Mouse (Mus musculus) stomach, embryonic 16.5 days (tissue): ENCODE measurements around the gene Obscn. TPM values are rescaled to one million over a fixed set of nuclear protein-coding genes. Genes with fewer than 3 reads are reported as not detected.

Source experiments
- ATAC-seq: fragments of 200-750 bp; cut with Nextera tagmentation; 2 replicates; pipeline ENCODE4 v1.8.0; 2017; ENCODE audit warnings: moderate number of reproducible peaks, moderate TSS enrichment; ENCODE audit not compliant: insufficient read depth, low FRiP score
- H3K27ac ChIP-seq: fragments of 300-500 bp; sonication (generic); 2 replicates; pipeline ENCODE4 v1.5.1; 2014; ENCODE audit warnings: low read length
- H3K27me3 ChIP-seq: fragments of 300-500 bp; sonication (generic); 2 replicates; pipeline ENCODE4 v1.6.1; 2014; ENCODE audit warnings: low read length, control low read depth, mixed read lengths; ENCODE audit not compliant: control insufficient read depth, insufficient read depth
- H3K36me3 ChIP-seq: fragments of 300-500 bp; sonication (generic); 2 replicates; pipeline ENCODE4 v1.6.1; 2014; ENCODE audit warnings: low read length; ENCODE audit not compliant: control insufficient read depth, insufficient read depth
- H3K4me1 ChIP-seq: fragments of 300-500 bp; sonication (generic); 2 replicates; pipeline ENCODE4 v1.6.1; 2014; ENCODE audit warnings: low read length, control low read depth, mixed read lengths; ENCODE audit not compliant: control insufficient read depth, insufficient read depth
- H3K4me2 ChIP-seq: fragments of 300-500 bp; sonication (generic); 2 replicates; pipeline ENCODE4 v1.6.1; 2014; ENCODE audit warnings: low read depth, low read length, mixed read lengths
- H3K4me3 ChIP-seq: fragments of 300-500 bp; sonication (generic); replicated peaks from 2 replicates; pipeline ENCODE4 v1.5.1; 2014; ENCODE audit warnings: mild to moderate bottlenecking, low read length
- H3K9ac ChIP-seq: fragments of 300-500 bp; sonication (generic); 2 replicates; pipeline ENCODE4 v1.6.1; 2014; ENCODE audit warnings: low read length
- H3K9me3 ChIP-seq: fragments of 300-500 bp; sonication (generic); replicated peaks from 2 replicates; pipeline ENCODE4 v1.6.1; 2016; ENCODE audit warnings: low read length, control low read depth; ENCODE audit not compliant: control insufficient read depth
- WGBS: fragments of 180-500 bp; shearing (Covaris S2); extraction: QIAGEN DNeasy Blood & Tissue Kit; methylation state at CpG from one replicate; pipeline ENCODE4 v1.1.7; 2014; 5-methylcytosine and 5-hydroxymethylcytosine counted together
- polyA plus RNA-seq: library from polyadenylated mRNA; unstranded; fragments of >200 nt; fragmentation: Nextera tagmentation; extraction: Ambion mirVana; gene quantifications from 2 replicates; pipeline ENCODE4 v1.2.1, GENCODE M21; 2015

Obscn gene
- polyA plus RNA-seq, 1 experiment from 2014 or later, result 1.7 TPM

DNA sequence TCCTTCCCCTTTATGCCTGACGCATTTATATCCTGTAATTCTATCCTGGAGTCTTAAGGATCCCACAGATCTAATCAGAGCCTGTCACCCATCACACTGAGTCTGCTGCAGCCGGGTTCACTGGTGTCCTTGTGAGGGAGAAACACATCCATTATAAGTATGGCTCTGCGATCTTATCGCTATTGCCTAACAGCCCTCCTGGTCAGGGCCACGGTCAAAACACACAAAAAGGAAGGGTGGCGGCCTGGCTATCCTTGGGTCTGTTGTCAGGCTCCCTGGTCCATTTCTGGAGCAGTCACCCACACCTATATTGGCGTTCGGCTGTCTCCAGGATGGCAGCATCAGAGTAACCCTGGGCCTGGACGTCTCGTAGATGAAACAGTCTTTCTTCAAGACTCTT, 48.6 kb downstream of the Obscn start:
- Histone ChIP-seq H3K4me3 (no peak overlapping the region), H3K9ac (no peak overlapping the region), H3K36me3 (no peaks in the 10 kb centered on the region), H3K27me3 (no peaks in the 10 kb centered on the region), H3K27ac (no peak overlapping the region), H3K4me1 (no peaks in the 10 kb centered on the region), H3K9me3 (no peaks in the 10 kb centered on the region), H3K4me2 (no peak overlapping the region)
- WGBS, result 88% methylated on average over 10 of the region's 10 CpGs
- no peak for ATAC-seq

DNA sequence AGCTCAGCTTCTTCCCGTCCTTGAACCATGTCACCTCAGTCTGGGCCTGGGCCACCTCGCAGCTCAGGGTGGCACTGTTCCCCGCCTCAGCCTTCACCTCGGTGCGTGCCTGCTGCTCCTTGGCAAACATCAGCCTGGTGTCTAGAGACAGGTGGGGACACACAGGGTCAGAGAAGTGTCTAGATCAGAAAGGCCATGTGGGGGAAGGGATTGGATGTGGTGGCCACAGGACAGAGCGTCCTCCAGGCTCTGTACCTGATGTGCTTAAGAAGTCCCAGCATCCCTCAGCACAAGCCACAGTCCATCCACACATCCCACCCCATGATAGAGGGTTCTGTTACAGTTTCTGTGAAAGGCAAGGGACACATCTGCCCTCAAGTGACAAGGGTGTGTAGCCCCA, 51.0 kb downstream of the Obscn start:
- H3K27ac ChIP-seq, result no peak overlapping the region
- 55% methylated on average over 6 of the region's 6 CpGs for WGBS

DNA sequence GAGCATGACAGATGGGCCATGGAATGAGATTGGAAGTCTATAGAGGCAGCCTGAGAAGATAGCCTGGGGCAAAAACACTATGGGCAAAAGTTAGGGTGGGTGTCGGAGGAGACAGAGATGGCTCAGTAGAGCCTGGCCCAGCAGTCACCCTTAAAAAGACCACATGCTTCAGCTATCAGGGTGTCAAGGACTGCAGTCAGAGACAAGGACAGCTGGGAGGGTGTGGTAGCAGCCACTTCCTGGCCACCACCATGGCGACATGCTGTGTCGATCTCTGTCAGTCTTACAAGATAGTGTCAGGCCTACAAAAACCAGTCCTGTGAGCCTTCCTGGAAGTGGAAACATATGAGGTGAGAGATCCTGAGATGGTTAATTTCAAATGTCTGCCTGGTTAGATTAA, 53.1 kb downstream of the Obscn start:
- no peaks in the 10 kb centered on the region for H3K36me3 ChIP-seq
- 72% methylated on average over 3 of the region's 3 CpGs for WGBS
- ATAC-seq, result no peak

More for the DNA sequence above, 51.0 kb downstream of the Obscn start:
- Histone ChIP-seq H3K27me3 (no peaks in the 10 kb centered on the region), H3K9me3 (no peaks in the 10 kb centered on the region), H3K4me1 (no peaks in the 10 kb centered on the region), H3K4me2 (no peak overlapping the region), H3K36me3 (no peaks in the 10 kb centered on the region), H3K9ac (no peak overlapping the region), H3K4me3 (no peak overlapping the region)
- no peak for ATAC-seq

GRCm38 (mm10) chr11:59078311-59078710, 57.9 kb downstream of the Obscn start:
- no peak overlapping the region for H3K9ac ChIP-seq
- H3K36me3 ChIP-seq, result no peaks in the 10 kb centered on the region
- no peaks in the 10 kb centered on the region for H3K27me3 ChIP-seq
- no peak overlapping the region for H3K4me2 ChIP-seq
- H3K4me3 ChIP-seq, result no peak overlapping the region
- WGBS, result 85% methylated on average over 11 of the region's 11 CpGs
- no peaks in the 10 kb centered on the region for H3K4me1 ChIP-seq
- no peaks in the 10 kb centered on the region for H3K9me3 ChIP-seq
- ATAC-seq, result no peak
- H3K27ac ChIP-seq, result no peak overlapping the region

More for the DNA sequence above, 53.1 kb downstream of the Obscn start:
- Histone ChIP-seq H3K9me3 (no peaks in the 10 kb centered on the region), H3K9ac (no peak overlapping the region), H3K4me2 (no peak overlapping the region), H3K4me3 (no peak overlapping the region), H3K4me1 (no peaks in the 10 kb centered on the region), H3K27me3 (no peaks in the 10 kb centered on the region), H3K27ac (no peak overlapping the region)

DNA sequence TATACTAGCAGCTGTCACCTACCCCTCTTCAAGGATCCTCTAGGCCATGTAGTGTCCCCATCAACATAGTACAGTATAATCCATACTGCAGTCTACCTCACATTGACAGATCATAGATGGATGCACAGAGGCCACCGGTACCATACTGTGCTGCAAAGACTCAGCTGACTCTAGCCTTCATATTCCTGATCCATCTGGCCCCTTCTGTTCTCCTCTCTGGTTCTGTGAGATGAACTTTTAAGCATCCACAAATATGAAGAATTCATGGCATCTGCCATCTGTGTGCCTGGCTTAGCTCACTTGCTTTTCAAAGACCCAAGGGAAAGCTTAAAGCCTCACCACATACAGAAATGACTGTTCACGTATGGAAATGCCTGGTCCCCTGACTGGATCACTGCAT, 65.9 kb downstream of the Obscn start:
- no peak for ATAC-seq
- Histone ChIP-seq H3K27ac (no peak overlapping the region), H3K36me3 (no peaks in the 10 kb centered on the region), H3K9me3 (no peaks in the 10 kb centered on the region), H3K9ac (no peak overlapping the region), H3K4me1 (no peaks in the 10 kb centered on the region), H3K4me3 (no peak overlapping the region), H3K4me2 (no peak overlapping the region), H3K27me3 (no peaks in the 10 kb centered on the region)
- WGBS, result 71% methylated on average over 2 of the region's 2 CpGs

- Histone ChIP-seq H3K9ac (no peak overlapping the region), H3K4me1 (no peaks in the 10 kb centered on the region), H3K9me3 (no peaks in the 10 kb centered on the region), H3K27ac (no peak overlapping the region), H3K4me2 (no peak overlapping the region), H3K4me3 (no peak overlapping the region), H3K36me3 (no peaks in the 10 kb centered on the region), H3K27me3 (no peaks in the 10 kb centered on the region)
- 82% methylated on average over 8 of the region's 8 CpGs for WGBS
- no peak for ATAC-seq
These were observed 67.3 kb downstream of the Obscn start for GRCm38 (mm10) chr11:59068922-59069321.

DNA sequence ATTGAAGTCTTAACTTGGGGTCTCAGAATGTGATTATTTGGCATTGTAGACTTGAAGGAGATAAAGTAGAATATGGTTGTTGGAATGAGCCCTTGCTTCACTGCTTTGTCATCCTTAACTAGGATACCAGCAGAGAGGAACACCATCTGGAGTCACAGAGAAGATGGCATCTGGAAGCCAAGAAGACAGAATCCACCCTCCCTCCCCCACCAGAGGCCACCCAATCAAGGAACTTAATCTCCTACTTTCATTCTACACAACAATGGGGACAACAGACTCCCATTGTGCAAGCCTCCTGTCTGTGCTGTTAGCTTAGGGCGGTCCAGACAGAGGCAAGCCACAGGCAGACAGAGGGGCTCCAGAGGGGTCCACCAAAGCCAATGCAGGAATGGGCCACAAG, 67.8 kb downstream of the Obscn start:
- no peak for ATAC-seq
- no peaks in the 10 kb centered on the region for H3K36me3 ChIP-seq
- no peak overlapping the region for H3K27ac ChIP-seq
- H3K4me1 ChIP-seq, result no peaks in the 10 kb centered on the region
- no peak overlapping the region for H3K9ac ChIP-seq
- H3K9me3 ChIP-seq, result no peaks in the 10 kb centered on the region
- 62% methylated on average over 1 of the region's 1 CpGs for WGBS
- H3K4me2 ChIP-seq, result no peak overlapping the region
- no peaks in the 10 kb centered on the region for H3K27me3 ChIP-seq
- H3K4me3 ChIP-seq, result no peak overlapping the region

- Histone ChIP-seq H3K4me2 (no peak overlapping the region), H3K27ac (no peak overlapping the region), H3K9me3 (no peaks in the 10 kb centered on the region), H3K36me3 (no peaks in the 10 kb centered on the region), H3K4me3 (no peak overlapping the region), H3K27me3 (no peaks in the 10 kb centered on the region), H3K4me1 (no peaks in the 10 kb centered on the region), H3K9ac (no peak overlapping the region)
- 86% methylated on average over 9 of the region's 9 CpGs for WGBS
- ATAC-seq, result no peak
These were observed 68.3 kb downstream of the Obscn start for GRCm38 (mm10) chr11:59067921-59068320.

- no peak overlapping the region for H3K4me3 ChIP-seq
- H3K9ac ChIP-seq, result no peak overlapping the region
- WGBS, result 50% methylated on average over 3 of the region's 3 CpGs
- no peaks in the 10 kb centered on the region for H3K9me3 ChIP-seq
- no peak for ATAC-seq
- H3K36me3 ChIP-seq, result no peaks in the 10 kb centered on the region
- no peaks in the 10 kb centered on the region for H3K4me1 ChIP-seq
- no peaks in the 10 kb centered on the region for H3K27me3 ChIP-seq
- no peak overlapping the region for H3K4me2 ChIP-seq
- no peak overlapping the region for H3K27ac ChIP-seq
These were observed 78.2 kb downstream of the Obscn start for GRCm38 (mm10) chr11:59058025-59058424.

DNA sequence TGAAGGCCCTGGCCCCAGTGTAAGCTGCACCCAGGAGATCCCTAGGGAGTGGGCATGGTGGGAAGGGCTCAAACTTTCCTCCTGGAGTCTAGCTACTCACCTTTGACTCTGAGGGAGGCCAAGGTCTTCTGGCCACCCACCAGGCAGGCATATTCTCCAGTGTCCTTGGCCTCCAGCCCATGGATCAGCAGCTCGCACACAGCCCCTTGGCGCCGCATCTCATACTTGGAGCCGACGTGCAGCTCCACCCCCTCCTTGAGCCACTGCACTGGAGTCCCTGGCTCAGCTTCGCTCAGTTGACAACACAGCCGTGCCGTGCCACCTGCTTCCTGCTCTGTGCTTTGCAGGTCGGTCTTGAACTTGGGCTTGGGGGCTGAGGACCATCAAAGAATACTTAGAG, 85.2 kb downstream of the Obscn start:
- whole genome bisulfite sequencing, result 72% methylated on average over 9 of the region's 9 CpGs
- ATAC-seq, result no peak
- H3K4me3 ChIP-seq, result no peak overlapping the region

More for the DNA sequence above, 85.2 kb downstream of the Obscn start:
- Histone ChIP-seq H3K4me2 (no peak overlapping the region), H3K36me3 (no peaks in the 10 kb centered on the region), H3K9me3 (no peaks in the 10 kb centered on the region), H3K27me3 (no peaks in the 10 kb centered on the region), H3K4me1 (no peaks in the 10 kb centered on the region), H3K9ac (no peak overlapping the region), H3K27ac (no peak overlapping the region)
